Mouse (Mus musculus) stomach, embryonic 16.5 days (tissue): ENCODE measurements at regions not wholly inside any gene's neighbourhood (a gene's known extent, or its start where the extent isn't known, plus 50 kb on each side); places are given as distances from the start of the nearest gene placed in this dataset.

Source experiments
- ATAC-seq: fragments of 200-750 bp; cut with Nextera tagmentation; 2 replicates; pipeline ENCODE4 v1.8.0; 2017; ENCODE audit warnings: moderate number of reproducible peaks, moderate TSS enrichment; ENCODE audit not compliant: insufficient read depth, low FRiP score
- H3K27ac ChIP-seq: fragments of 300-500 bp; sonication (generic); 2 replicates; pipeline ENCODE4 v1.5.1; 2014; ENCODE audit warnings: low read length
- H3K27me3 ChIP-seq: fragments of 300-500 bp; sonication (generic); 2 replicates; pipeline ENCODE4 v1.6.1; 2014; ENCODE audit warnings: low read length, control low read depth, mixed read lengths; ENCODE audit not compliant: control insufficient read depth, insufficient read depth
- H3K36me3 ChIP-seq: fragments of 300-500 bp; sonication (generic); 2 replicates; pipeline ENCODE4 v1.6.1; 2014; ENCODE audit warnings: low read length; ENCODE audit not compliant: control insufficient read depth, insufficient read depth
- H3K4me1 ChIP-seq: fragments of 300-500 bp; sonication (generic); 2 replicates; pipeline ENCODE4 v1.6.1; 2014; ENCODE audit warnings: low read length, control low read depth, mixed read lengths; ENCODE audit not compliant: control insufficient read depth, insufficient read depth
- H3K4me2 ChIP-seq: fragments of 300-500 bp; sonication (generic); 2 replicates; pipeline ENCODE4 v1.6.1; 2014; ENCODE audit warnings: low read depth, low read length, mixed read lengths
- H3K4me3 ChIP-seq: fragments of 300-500 bp; sonication (generic); replicated peaks from 2 replicates; pipeline ENCODE4 v1.5.1; 2014; ENCODE audit warnings: mild to moderate bottlenecking, low read length
- H3K9ac ChIP-seq: fragments of 300-500 bp; sonication (generic); 2 replicates; pipeline ENCODE4 v1.6.1; 2014; ENCODE audit warnings: low read length
- H3K9me3 ChIP-seq: fragments of 300-500 bp; sonication (generic); replicated peaks from 2 replicates; pipeline ENCODE4 v1.6.1; 2016; ENCODE audit warnings: low read length, control low read depth; ENCODE audit not compliant: control insufficient read depth
- WGBS: fragments of 180-500 bp; shearing (Covaris S2); extraction: QIAGEN DNeasy Blood & Tissue Kit; methylation state at CpG from one replicate; pipeline ENCODE4 v1.1.7; 2014; 5-methylcytosine and 5-hydroxymethylcytosine counted together

DNA sequence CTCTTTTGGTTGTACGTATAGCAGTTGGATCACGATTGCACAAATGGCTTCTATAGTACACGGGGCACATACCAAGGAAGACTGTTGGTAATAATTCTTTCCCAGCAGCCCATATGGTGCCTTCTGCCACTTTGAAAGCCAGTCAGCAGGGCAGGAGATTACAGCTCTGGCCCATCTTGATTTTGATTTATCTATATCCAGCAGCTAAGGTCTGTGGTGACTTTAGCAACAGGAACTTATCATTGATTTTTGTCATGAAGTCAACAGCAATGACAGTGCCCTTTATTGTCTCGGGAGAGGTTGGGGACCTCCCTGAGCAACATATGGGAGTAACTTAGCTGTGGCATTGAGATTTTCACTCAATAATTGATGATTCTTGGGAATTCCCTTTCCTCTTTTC, 64.1 kb upstream of the Tab2 start:
- no peaks in the 10 kb centered on the region for H3K4me1 ChIP-seq
- no peak overlapping the region for H3K27ac ChIP-seq
- H3K9ac ChIP-seq = no peak overlapping the region
- H3K4me2 ChIP-seq = no peak overlapping the region
- WGBS = 73% methylated on average over 4 of the region's 4 CpGs
- no peak for ATAC-seq
- no peaks in the 10 kb centered on the region for H3K27me3 ChIP-seq
- no peaks in the 10 kb centered on the region for H3K36me3 ChIP-seq
- H3K9me3 ChIP-seq = no peaks in the 10 kb centered on the region
- H3K4me3 ChIP-seq = no peak overlapping the region

DNA sequence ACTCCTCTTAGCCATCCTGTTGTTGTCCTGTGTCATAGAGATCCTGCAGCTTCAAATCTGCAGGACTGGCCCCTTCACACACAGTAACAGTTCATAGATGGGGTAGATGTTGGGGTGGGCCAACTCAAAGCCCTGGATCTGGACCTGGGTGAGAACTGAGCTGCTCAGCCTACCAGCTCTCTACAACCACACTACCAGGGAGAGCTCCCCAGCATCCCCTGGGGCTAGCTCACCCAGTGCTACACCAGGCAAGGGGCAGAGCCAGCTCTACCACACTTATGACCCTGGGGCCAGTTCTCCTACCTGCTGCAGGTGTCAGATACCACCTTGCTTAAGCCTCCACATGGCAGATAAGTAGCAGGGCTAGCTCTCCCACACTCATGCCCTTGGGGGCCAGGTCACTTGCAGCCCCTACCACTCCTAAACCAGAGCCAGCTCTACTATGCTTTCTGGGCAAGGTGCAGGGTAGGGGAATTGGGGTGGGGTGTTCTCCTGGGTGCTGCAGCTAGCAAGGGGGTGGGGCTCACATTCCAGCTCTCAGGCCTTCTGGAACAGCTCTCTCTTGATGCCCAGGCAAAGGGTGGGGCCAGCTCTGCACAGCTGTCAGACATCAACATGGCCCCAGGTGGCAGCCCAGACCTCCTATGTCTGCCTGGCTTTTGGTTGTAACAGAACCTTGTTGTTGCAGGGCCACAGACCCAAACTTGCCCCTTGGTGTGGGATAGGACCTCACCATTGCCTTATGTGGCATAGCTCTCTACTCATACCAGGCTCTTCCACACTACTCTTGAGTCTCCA, 62.4 kb upstream of the Tab2 start:
- Histone ChIP-seq H3K4me1 (no peaks in the 10 kb centered on the region), H3K9ac (no peak overlapping the region)
- ATAC-seq = peak; percentile 40

DNA sequence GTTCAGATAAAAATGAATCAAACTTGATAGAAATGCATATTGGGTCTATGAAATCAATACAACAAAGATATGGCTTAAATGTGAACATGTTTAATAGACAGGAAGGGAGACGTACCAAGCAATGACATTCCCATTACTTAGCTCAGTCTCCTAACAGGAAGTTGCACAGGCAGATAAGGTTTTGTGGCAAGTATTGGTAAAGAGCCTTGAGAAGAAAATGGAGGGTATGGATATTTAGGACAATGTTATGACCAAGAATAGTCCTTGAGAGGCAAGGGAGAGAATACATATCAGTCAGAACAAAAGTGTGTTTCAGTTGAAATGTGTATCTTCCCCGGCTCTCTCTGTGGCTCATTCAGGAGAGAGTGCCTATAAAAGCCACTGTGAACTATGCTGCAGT, 60.7 kb upstream of the Tab2 start:
- Histone ChIP-seq H3K27ac (no peak overlapping the region), H3K9ac (no peak overlapping the region), H3K27me3 (no peaks in the 10 kb centered on the region), H3K4me2 (no peak overlapping the region), H3K9me3 (no peaks in the 10 kb centered on the region), H3K4me1 (no peaks in the 10 kb centered on the region), H3K4me3 (no peak overlapping the region), H3K36me3 (no peaks in the 10 kb centered on the region)
- WGBS = 79% methylated on average over 2 of the region's 2 CpGs
- ATAC-seq = no peak

More for the DNA sequence above, 62.4 kb upstream of the Tab2 start:
- Histone ChIP-seq H3K27me3 (no peaks in the 10 kb centered on the region), H3K36me3 (no peaks in the 10 kb centered on the region), H3K4me2 (no peak overlapping the region), H3K9me3 (no peaks in the 10 kb centered on the region), H3K27ac (no peak overlapping the region), H3K4me3 (no peak overlapping the region)

DNA sequence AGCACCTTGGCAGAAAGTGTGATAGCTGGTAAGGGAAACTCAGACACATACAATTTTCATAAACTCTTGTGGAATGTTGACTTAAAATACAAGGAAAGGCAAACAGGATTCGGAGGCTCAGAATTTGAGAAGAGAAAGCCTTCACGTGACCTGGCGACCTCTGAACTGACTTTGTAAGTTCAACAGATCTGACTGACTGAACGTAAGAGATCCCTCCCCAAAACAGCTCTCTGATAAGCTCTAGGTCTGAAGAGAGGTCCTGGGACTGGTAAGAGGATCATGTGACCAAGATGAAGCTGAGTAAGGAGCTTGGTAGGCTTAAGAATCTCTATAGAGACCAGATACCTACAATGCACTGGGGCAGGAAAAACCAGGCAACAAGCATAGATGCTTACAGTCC, 55.7 kb upstream of the Tab2 start:
- H3K4me1 ChIP-seq = no peaks in the 10 kb centered on the region
- no peaks in the 10 kb centered on the region for H3K9me3 ChIP-seq
- no peaks in the 10 kb centered on the region for H3K27me3 ChIP-seq
- ATAC-seq = no peak
- no peak overlapping the region for H3K27ac ChIP-seq
- no peak overlapping the region for H3K4me3 ChIP-seq
- H3K36me3 ChIP-seq = no peaks in the 10 kb centered on the region
- H3K9ac ChIP-seq = no peak overlapping the region
- no peak overlapping the region for H3K4me2 ChIP-seq
- 52% methylated on average over 4 of the region's 4 CpGs for WGBS

DNA sequence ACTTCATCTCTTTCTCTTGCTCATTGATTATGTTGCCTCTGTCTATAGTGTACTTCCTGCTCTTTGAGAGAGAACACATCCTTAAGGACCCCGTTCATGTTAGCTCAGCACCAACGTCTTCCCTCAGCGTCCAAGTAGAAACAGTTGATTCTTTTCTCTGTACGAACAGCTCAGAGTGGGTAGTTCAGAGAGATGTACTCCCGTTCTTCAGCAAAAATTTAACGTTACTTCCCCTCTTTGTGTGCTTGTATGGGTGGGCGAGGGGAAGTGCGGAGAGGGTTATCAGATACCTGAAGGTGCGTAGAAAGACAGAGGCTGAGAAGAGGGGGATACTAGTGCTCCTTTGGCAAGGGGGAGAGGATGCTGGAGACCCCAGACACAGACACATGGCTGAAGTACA, 55.1 kb upstream of the Tab2 start:
- Histone ChIP-seq H3K4me3 (no peak overlapping the region), H3K36me3 (no peaks in the 10 kb centered on the region), H3K27me3 (no peaks in the 10 kb centered on the region), H3K9me3 (no peaks in the 10 kb centered on the region), H3K9ac (no peak overlapping the region), H3K27ac (no peak overlapping the region), H3K4me1 (no peaks in the 10 kb centered on the region), H3K4me2 (no peak overlapping the region)
- no peak for ATAC-seq
- 78% methylated on average over 9 of the region's 9 CpGs for WGBS

DNA sequence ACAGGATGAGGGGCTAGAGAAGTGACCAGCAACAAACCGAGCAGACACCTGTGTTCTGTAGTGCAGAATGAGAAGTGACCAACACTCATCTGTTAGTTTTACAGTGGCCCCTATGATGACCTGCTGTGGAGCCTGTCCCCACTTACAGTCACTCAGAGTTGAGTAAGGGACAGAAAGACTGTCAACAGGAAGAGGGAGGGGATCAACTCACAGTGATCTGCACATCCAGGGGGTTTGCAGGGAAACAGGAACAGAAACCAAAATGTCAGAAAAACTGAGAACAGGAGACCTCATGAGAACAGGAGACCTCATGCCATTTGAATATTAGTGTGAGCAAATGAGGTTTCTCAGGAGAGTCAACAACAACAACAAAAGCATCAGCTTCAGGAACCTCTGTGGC, 53.8 kb upstream of the Tab2 start:
- H3K4me3 ChIP-seq = no peak overlapping the region
- H3K4me2 ChIP-seq = no peak overlapping the region
- H3K36me3 ChIP-seq = no peaks in the 10 kb centered on the region
- no peaks in the 10 kb centered on the region for H3K27me3 ChIP-seq
- H3K9ac ChIP-seq = no peak overlapping the region
- H3K27ac ChIP-seq = no peak overlapping the region
- no peaks in the 10 kb centered on the region for H3K4me1 ChIP-seq
- 83% methylated on average over 1 of the region's 1 CpGs for WGBS
- ATAC-seq = no peak
- H3K9me3 ChIP-seq = no peaks in the 10 kb centered on the region

DNA sequence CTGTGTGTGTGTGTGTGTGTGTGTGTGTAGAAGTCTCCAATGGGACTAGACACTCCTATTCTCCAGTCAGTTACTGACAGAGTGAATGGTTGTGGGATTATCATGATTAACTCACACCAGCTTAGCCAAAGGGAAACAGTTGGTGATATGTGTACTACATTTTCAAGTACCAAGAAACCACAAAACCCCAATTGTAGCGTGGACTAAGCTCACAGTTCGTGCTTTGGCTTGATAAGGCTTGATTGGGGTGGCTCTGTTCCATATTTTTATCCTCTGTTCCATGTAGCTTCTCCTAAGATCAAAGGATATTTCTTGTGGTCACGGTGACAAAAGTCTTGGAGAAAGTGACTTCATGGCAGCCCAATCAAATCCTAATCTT, 51.9 kb upstream of the Tab2 start:
- no peak for ATAC-seq
- H3K36me3 ChIP-seq = no peaks in the 10 kb centered on the region
- H3K27me3 ChIP-seq = no peaks in the 10 kb centered on the region
- H3K9ac ChIP-seq = no peak overlapping the region
- no peaks in the 10 kb centered on the region for H3K4me1 ChIP-seq
- H3K27ac ChIP-seq = no peak overlapping the region
- WGBS = 71% methylated on average over 3 of the region's 3 CpGs
- H3K4me3 ChIP-seq = no peak overlapping the region
- H3K4me2 ChIP-seq = no peak overlapping the region
- H3K9me3 ChIP-seq = no peaks in the 10 kb centered on the region

DNA sequence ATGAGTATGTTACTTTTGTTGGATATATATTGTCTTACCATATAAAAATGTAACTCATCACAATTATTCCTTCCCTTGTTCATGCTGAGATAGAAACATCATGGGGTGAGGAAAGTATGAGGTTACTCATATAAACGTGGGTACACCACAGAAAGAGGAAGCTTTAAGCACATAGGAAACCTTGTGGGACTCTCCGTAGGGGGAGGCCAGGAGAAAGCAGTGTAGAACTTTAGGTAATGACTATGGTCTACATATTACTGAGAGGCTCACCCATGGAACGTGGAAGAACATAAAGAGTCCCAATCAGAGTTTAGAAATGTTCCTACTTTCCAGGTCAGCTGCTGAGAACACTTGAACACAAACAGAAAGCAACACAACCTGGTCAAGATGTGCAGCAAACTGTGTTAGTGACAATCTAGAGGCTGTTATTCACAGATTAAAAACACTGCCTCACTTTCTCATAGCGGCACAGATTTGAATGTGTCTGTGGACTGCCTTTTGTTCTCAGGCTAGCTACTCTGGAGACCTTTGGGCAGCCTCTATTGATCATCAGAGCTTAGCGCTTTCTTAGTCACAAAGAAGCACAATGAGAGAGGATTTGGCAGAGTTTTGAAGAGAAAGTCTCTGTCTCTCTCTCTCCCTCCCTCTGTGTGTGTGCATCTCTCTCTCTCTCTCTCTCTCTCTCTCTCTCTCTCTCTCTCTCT, 51.4 kb upstream of the Tab2 start:
- no peak overlapping the region for H3K4me3 ChIP-seq
- no peaks in the 10 kb centered on the region for H3K36me3 ChIP-seq
- H3K9ac ChIP-seq = no peak overlapping the region
- WGBS = 69% methylated on average over 5 of the region's 5 CpGs
- no peaks in the 10 kb centered on the region for H3K27me3 ChIP-seq
- no peaks in the 10 kb centered on the region for H3K4me1 ChIP-seq
- no peaks in the 10 kb centered on the region for H3K9me3 ChIP-seq
- H3K4me2 ChIP-seq = no peak overlapping the region
- ATAC-seq = no peak
- H3K27ac ChIP-seq = no peak overlapping the region
